Mouse (Mus musculus) embryonic facial prominence, embryonic 11.5 days (tissue): ENCODE measurements around the gene Slc35e1. TPM values are rescaled to one million over a fixed set of nuclear protein-coding genes. Genes with fewer than 3 reads are reported as not detected.

ENCODE experiments used
- ATAC-seq: fragments of 200-750 bp; cut with Nextera tagmentation; replicated peaks from 2 replicates; pipeline ENCODE4 v1.8.0; 2017; ENCODE audit warnings: low read depth; ENCODE audit not compliant: insufficient number of reproducible peaks, low FRiP score, low TSS enrichment
- DNase-seq: peaks from one replicate; pipeline ENCODE4 v3.0.0-alpha.2; 2015; ENCODE audit warnings: low spot score
- H3K27ac ChIP-seq: fragments of 300-500 bp; sonication (generic); replicated peaks from 2 replicates; pipeline ENCODE4 v1.5.1; 2014; ENCODE audit warnings: mild to moderate bottlenecking, low read depth, low read length, control low read depth
- H3K27me3 ChIP-seq: fragments of 300-500 bp; sonication (generic); 2 replicates; pipeline ENCODE4 v1.6.1; 2014; ENCODE audit warnings: mild to moderate bottlenecking, low read length, moderate library complexity, mixed read lengths; ENCODE audit not compliant: control insufficient read depth, insufficient read depth
- H3K36me3 ChIP-seq: fragments of 300-500 bp; sonication (generic); replicated peaks from 2 replicates; pipeline ENCODE4 v1.6.1; 2014; ENCODE audit warnings: low read depth, mild to moderate bottlenecking, low read length, moderate library complexity, mixed read lengths; ENCODE audit not compliant: control insufficient read depth, insufficient read depth
- H3K4me1 ChIP-seq: fragments of 300-500 bp; sonication (generic); 2 replicates; pipeline ENCODE4 v1.6.1; 2014; ENCODE audit warnings: low read length, mixed read lengths; ENCODE audit not compliant: control insufficient read depth, insufficient read depth
- H3K4me2 ChIP-seq: fragments of 300-500 bp; sonication (generic); 2 replicates; pipeline ENCODE4 v1.6.1; 2014; ENCODE audit warnings: low read depth, mild to moderate bottlenecking, control low read depth, low read length, moderate library complexity
- H3K4me3 ChIP-seq: fragments of 300-500 bp; sonication (generic); 2 replicates; pipeline ENCODE4 v1.5.1; 2014; ENCODE audit warnings: low read depth, low read length, control low read depth
- H3K9ac ChIP-seq: fragments of 300-500 bp; sonication (generic); replicated peaks from 2 replicates; pipeline ENCODE4 v1.6.1; 2014; ENCODE audit warnings: mild to moderate bottlenecking, control low read depth, low read length
- H3K9me3 ChIP-seq: fragments of 300-500 bp; sonication (generic); replicated peaks from 2 replicates; pipeline ENCODE4 v1.6.1; 2016; ENCODE audit warnings: mild to moderate bottlenecking, low read length, inconsistent platforms, mixed read lengths; ENCODE audit not compliant: control insufficient read depth
- WGBS: fragments of 180-500 bp; shearing (Covaris S2); extraction: QIAGEN DNeasy Blood & Tissue Kit; methylation state at CpG from one replicate; pipeline ENCODE4 v1.1.7; 2014; 5-methylcytosine and 5-hydroxymethylcytosine counted together
- polyA plus RNA-seq: library from polyadenylated mRNA; unstranded; fragments of >200 nt; fragmentation: Nextera tagmentation; extraction: Ambion mirVana; gene quantifications from 2 replicates; pipeline ENCODE4 v1.2.1, GENCODE M21; 2014

Gene Slc35e1
- polyA plus RNA-seq, 1 experiment from 2014 or later: 13.2 TPM

- no peak for DNase-seq
- 84% methylated on average over 23 of the region's 23 CpGs for WGBS
- no peak overlapping the region for H3K27ac ChIP-seq
- H3K27me3 ChIP-seq: no peaks in the 10 kb centered on the region
- no peak overlapping the region for H3K9ac ChIP-seq
- ATAC-seq: no peak
- H3K4me3 ChIP-seq: no peak overlapping the region
- H3K4me1 ChIP-seq: peaks cover 4% of the 10 kb centered on the region; the same call in 1 of the 2 replicates
- H3K36me3 ChIP-seq: no peaks in the 10 kb centered on the region
- H3K4me2 ChIP-seq: no peak overlapping the region
- no peaks in the 10 kb centered on the region for H3K9me3 ChIP-seq
Measured at GRCm38 (mm10) chr8:72495411-72496111, 3.1 kb upstream of the Slc35e1 start.

- H3K4me3 ChIP-seq: peak overlapping the region; percentile 91
- no peaks in the 10 kb centered on the region for H3K9me3 ChIP-seq
- peak; percentile 9 for DNase-seq
- no peaks in the 10 kb centered on the region for H3K27me3 ChIP-seq
- peaks cover 4% of the 10 kb centered on the region; the same call in 1 of the 2 replicates for H3K4me1 ChIP-seq
- peak overlapping the region; percentile 67 for H3K9ac ChIP-seq
- H3K27ac ChIP-seq: no peak overlapping the region
- no peak for ATAC-seq
- peak overlapping the region; percentile 63 for H3K4me2 ChIP-seq
- 17% methylated on average over 8 of the region's 8 CpGs for WGBS
- H3K36me3 ChIP-seq: no peaks in the 10 kb centered on the region
Measured at GRCm38 (mm10) chr8:72493381-72493780, 967 bp upstream of the Slc35e1 start.

- Histone ChIP-seq H3K4me2 (peak overlapping the region; percentile 76), H3K9ac (peak overlapping the region; percentile 86), H3K4me3 (peak overlapping the region; percentile 91), H3K4me1 (peaks cover 4% of the 10 kb centered on the region; the same call in 1 of the 2 replicates), H3K27me3 (no peaks in the 10 kb centered on the region), H3K36me3 (no peaks in the 10 kb centered on the region), H3K9me3 (no peaks in the 10 kb centered on the region), H3K27ac (no peak overlapping the region)
- under 1% methylated on average over 50 of the region's 56 CpGs for WGBS
- peak; percentile 99 for DNase-seq
- peak; percentile 93 for ATAC-seq
Measured at GRCm38 (mm10) chr8:72492622-72493081, 238 bp upstream of the Slc35e1 start.

GRCm38 (mm10) chr8:72491017-72491416 lies 1.4 kb downstream of the Slc35e1 start:
- no peak overlapping the region; the same call in 1 of the 2 replicates for H3K9ac ChIP-seq
- H3K4me3 ChIP-seq: peak overlapping the region; percentile 91
- DNase-seq: no peak
- no peaks in the 10 kb centered on the region for H3K36me3 ChIP-seq
- H3K4me2 ChIP-seq: no peak overlapping the region; the same call in 1 of the 2 replicates
- no peak for ATAC-seq
- peaks cover 4% of the 10 kb centered on the region; the same call in 1 of the 2 replicates for H3K4me1 ChIP-seq
- no peaks in the 10 kb centered on the region for H3K9me3 ChIP-seq
- no peak overlapping the region for H3K27ac ChIP-seq
- no peaks in the 10 kb centered on the region for H3K27me3 ChIP-seq
- 77% methylated on average over 2 of the region's 2 CpGs for whole genome bisulfite sequencing

- ATAC-seq: no peak
- peaks cover 11% of the 10 kb centered on the region for H3K36me3 ChIP-seq
Measured at GRCm38 (mm10) chr8:72487014-72487413, 5.4 kb downstream of the Slc35e1 start.

GRCm38 (mm10) chr8:72485456-72486199 lies 6.8 kb downstream of the Slc35e1 start:
- DNase-seq (no peak), ATAC-seq (no peak)
- Histone ChIP-seq H3K27ac (no peak overlapping the region), H3K4me1 (no peaks in the 10 kb centered on the region), H3K27me3 (no peaks in the 10 kb centered on the region), H3K36me3 (peaks cover 11% of the 10 kb centered on the region), H3K4me2 (no peak overlapping the region), H3K4me3 (no peak overlapping the region), H3K9me3 (no peaks in the 10 kb centered on the region), H3K9ac (no peak overlapping the region)
- WGBS: 90% methylated on average over 6 of the region's 6 CpGs

More at GRCm38 (mm10) chr8:72487014-72487413, 5.4 kb downstream of the Slc35e1 start:
- no peak overlapping the region for H3K4me2 ChIP-seq
- H3K27ac ChIP-seq: no peak overlapping the region
- 0 out of 2 replicates have a peak, but pooled peaks cover 2% of the 10 kb centered on the region for H3K4me1 ChIP-seq
- no peak for DNase-seq
- H3K4me3 ChIP-seq: no peak overlapping the region
- H3K27me3 ChIP-seq: no peaks in the 10 kb centered on the region
- no peaks in the 10 kb centered on the region for H3K9me3 ChIP-seq
- no peak overlapping the region for H3K9ac ChIP-seq

- peak; percentile 93 for ATAC-seq
- peak within 1 kb of the TSS; percentile 89 for H3K4me3 ChIP-seq
- no peaks in the 10 kb centered on the region for H3K27me3 ChIP-seq
- peak; percentile 98 for DNase-seq
- peaks cover 9% of the 10 kb centered on the region for H3K36me3 ChIP-seq
- H3K4me1 ChIP-seq: peaks cover 3% of the 10 kb centered on the region
- whole genome bisulfite sequencing: 0% methylated on average over 76 of the region's 80 CpGs
- H3K9ac ChIP-seq: peak within 1 kb of the TSS; percentile 91
- H3K9me3 ChIP-seq: no peaks in the 10 kb centered on the region
- H3K27ac ChIP-seq: peak within 1 kb of the TSS; percentile 80
- peak within 1 kb of the TSS; percentile 89 for H3K4me2 ChIP-seq
Measured at GRCm38 (mm10) chr8:72474826-72475546, 17.4 kb downstream of the Slc35e1 start, which contains the start of gene Cherp. TSS of gene Cherp (minus strand) at chr8:72475226.
